10 mouse cellular contexts compared by ENCODE assay signal in genomic region chr16:24056885-24057531, GRCm38 (mm10).
DNase-seq lines count a peak whose midpoint lies in the region; ATAC-seq lines count a peak whose summit lies in the region.
"Had no signal": no experiment of that assay in that cellular context is flagged by ENCODE, and none has a peak within 500 bp of the region (broad histone marks: within the 10 kb centered on the region; RNA-seq: fewer than 3 reads in every experiment).

No protein-coding gene starts in this region.

- H3K9ac ChIP-seq in liver, embryonic 11.5 days (ENCODE audit: low read depth, low read length) = no peak overlapping the region
- H3K9ac ChIP-seq in limb, embryonic 13.5 days = no peak overlapping the region

- 44% methylated on average over 11 of the region's 11 CpGs for WGBS in liver, embryonic 11.5 days
- 36% methylated on average over 11 of the region's 11 CpGs for WGBS in limb, embryonic 13.5 days

- no peaks in the 10 kb centered on the region for H3K9me3 ChIP-seq in liver, embryonic 11.5 days (ENCODE audit: control insufficient read depth, low read length)
- no peaks in the 10 kb centered on the region for H3K9me3 ChIP-seq in limb, embryonic 13.5 days

- no peak for ATAC-seq in liver, embryonic 11.5 days (replicated peaks; ENCODE audit: low FRiP score)
- ATAC-seq in limb, embryonic 13.5 days (ENCODE audit: low FRiP score, low read depth) = no peak; the same call in 1 of the 2 replicates

- H3K4me1 ChIP-seq in liver, embryonic 11.5 days (replicated peaks; ENCODE audit: control insufficient read depth, insufficient read depth, low read length) = no peaks in the 10 kb centered on the region
- peaks cover 26% of the 10 kb centered on the region for H3K4me1 ChIP-seq in limb, embryonic 13.5 days

- intact Hi-C loops in heart, postnatal 14 days (cut with DNase I) = no loop called here
- intact Hi-C loops in left cerebral cortex, postnatal 36 days (cut with DNase I) = no loop called here

- H3K4me2 ChIP-seq in liver, embryonic 11.5 days = no peak overlapping the region
- H3K4me2 ChIP-seq in limb, embryonic 13.5 days (replicated peaks) = no peak overlapping the region

- DNase-seq in liver = peak; percentile 17
- DNase-seq in liver, embryonic 11.5 days (ENCODE audit: low spot score) = no peak
- DNase-seq in forelimb bud, embryonic 11.5 days (ENCODE audit: low read depth, low spot score) = peak; percentile 25
- peak; percentile 47 to 57 for DNase-seq in lung, postnatal 4 days
- no peak for DNase-seq in frontal cortex, adult 2 months (ENCODE audit: extremely low spot score in 1 of 2, low spot score in 1 of 2)
- no peak for DNase-seq in heart, postnatal 14 days
- no peak for DNase-seq in left cerebral cortex, postnatal 36 days (ENCODE audit: low spot score in 2 of 2)
- DNase-seq: spleen, adult 18-20 months had no signal

- H3K27me3 ChIP-seq in liver, embryonic 11.5 days (replicated peaks; ENCODE audit: control insufficient read depth, insufficient read depth, low read length) = no peaks in the 10 kb centered on the region
- H3K27me3 ChIP-seq in limb, embryonic 13.5 days = no peaks in the 10 kb centered on the region
- H3K27me3 ChIP-seq: CH12.LX had no signal

- no peak overlapping the region for H3K4me3 ChIP-seq in liver, embryonic 11.5 days (ENCODE audit: low read depth, low read length)
- H3K4me3 ChIP-seq in limb, embryonic 13.5 days = no peak overlapping the region

- no peaks in the 10 kb centered on the region for H3K36me3 ChIP-seq in liver, embryonic 11.5 days (ENCODE audit: control insufficient read depth, insufficient read depth, low read length)
- H3K36me3 ChIP-seq in limb, embryonic 13.5 days = no peaks in the 10 kb centered on the region

- H3K27ac ChIP-seq in liver, embryonic 11.5 days (ENCODE audit: low read depth, low read length) = no peak overlapping the region
- H3K27ac ChIP-seq in limb, embryonic 13.5 days = peak overlapping the region; percentile 39; the same call in 1 of the 2 replicates

Comparison
In these comparisons a context has a peak if more than half of its experiments do, and no peak if none do; other contexts are left out.
1. DNase-seq: peak in liver (single experiment), forelimb bud, embryonic 11.5 days (single experiment) and lung, postnatal 4 days (2 of 2); none in liver, embryonic 11.5 days (single experiment), frontal cortex, adult 2 months (0 of 2), heart, postnatal 14 days (0 of 2) and left cerebral cortex, postnatal 36 days (0 of 2).